Mouse (Mus musculus): ENCODE results near the gene Il34. TPM values are rescaled to one million over a fixed set of nuclear protein-coding genes. Genes with fewer than 3 reads are reported as not detected.

Il34 gene
- polyA plus RNA-seq, 1 experiment, result 40.4 TPM

- 68% methylated on average over 5 of the region's 5 CpGs for WGBS
- Histone ChIP-seq H3K4me3 (replicated peaks; ENCODE audit: extremely low read depth, low read depth, low read length) (no peak overlapping the region), H3K4me1 (ENCODE audit: control insufficient read depth, insufficient read depth, low read length) (no peaks in the 10 kb centered on the region)
- TF ChIP-seq POLR2A (IDR thresholded peaks at IDR 0.05; ENCODE audit: borderline replicate concordance, extremely low read depth, low read depth, low read length) (no peak), CTCF (IDR thresholded peaks at IDR 0.05; ENCODE audit: insufficient read depth, low read length) (no peak)
- no peak for DNase-seq
Measured at GRCm38 (mm10) chr8:110802988-110803387, 2.7 kb downstream of the Il34 start.

GRCm38 (mm10) chr8:110797086-110797485 is 8.6 kb downstream of the Il34 start:
- WGBS, result 92% methylated on average over 8 of the region's 8 CpGs
- no peak for TF ChIP-seq POLR2A (IDR thresholded peaks at IDR 0.05; ENCODE audit: borderline replicate concordance, extremely low read depth, low read depth, low read length)
- TF ChIP-seq CTCF (IDR thresholded peaks at IDR 0.05; ENCODE audit: insufficient read depth, low read length), result no peak

GRCm38 (mm10) chr8:110794363-110794965 is 11.3 kb downstream of the Il34 start:
- H3K4me1 ChIP-seq (ENCODE audit: control insufficient read depth, insufficient read depth, low read length), result peaks cover 5% of the 10 kb centered on the region
- DNase-seq, result no peak
- TF ChIP-seq CTCF (IDR thresholded peaks at IDR 0.05; ENCODE audit: insufficient read depth, low read length) (no peak), POLR2A (IDR thresholded peaks at IDR 0.05; ENCODE audit: borderline replicate concordance, extremely low read depth, low read depth, low read length) (no peak)
- 74% methylated on average over 7 of the region's 7 CpGs for WGBS
- H3K4me3 ChIP-seq (replicated peaks; ENCODE audit: extremely low read depth, low read depth, low read length), result no peak overlapping the region

More at GRCm38 (mm10) chr8:110797086-110797485, 8.6 kb downstream of the Il34 start:
- no peak for DNase-seq
- Histone ChIP-seq H3K4me3 (replicated peaks; ENCODE audit: extremely low read depth, low read depth, low read length) (no peak overlapping the region), H3K4me1 (ENCODE audit: control insufficient read depth, insufficient read depth, low read length) (peaks cover 5% of the 10 kb centered on the region)

- DNase-seq, result no peak
- TF ChIP-seq CTCF (IDR thresholded peaks at IDR 0.05; ENCODE audit: insufficient read depth, low read length) (no peak), POLR2A (IDR thresholded peaks at IDR 0.05; ENCODE audit: borderline replicate concordance, extremely low read depth, low read depth, low read length) (no peak)
- 87% methylated on average over 9 of the region's 9 CpGs for WGBS
- Histone ChIP-seq H3K4me3 (replicated peaks; ENCODE audit: extremely low read depth, low read depth, low read length) (no peak overlapping the region), H3K4me1 (ENCODE audit: control insufficient read depth, insufficient read depth, low read length) (peaks cover 5% of the 10 kb centered on the region)
Measured at GRCm38 (mm10) chr8:110793936-110794335, 11.8 kb downstream of the Il34 start.

- H3K4me1 ChIP-seq (ENCODE audit: control insufficient read depth, insufficient read depth, low read length), result peaks cover 5% of the 10 kb centered on the region
- TF ChIP-seq POLR2A (IDR thresholded peaks at IDR 0.05; ENCODE audit: borderline replicate concordance, extremely low read depth, low read depth, low read length), result no peak
- TF ChIP-seq CTCF (IDR thresholded peaks at IDR 0.05; ENCODE audit: insufficient read depth, low read length), result no peak
- WGBS, result 49% methylated on average over 9 of the region's 9 CpGs
- no peak for DNase-seq
- no peak overlapping the region for H3K4me3 ChIP-seq (replicated peaks; ENCODE audit: extremely low read depth, low read depth, low read length)
Measured at GRCm38 (mm10) chr8:110793511-110793910, 12.2 kb downstream of the Il34 start.

- peak; percentile 61 for DNase-seq
- TF ChIP-seq POLR2A (IDR thresholded peaks at IDR 0.05; ENCODE audit: borderline replicate concordance, extremely low read depth, low read depth, low read length) (no peak), CTCF (IDR thresholded peaks at IDR 0.05; ENCODE audit: insufficient read depth, low read length) (no peak)
- H3K4me1 ChIP-seq (ENCODE audit: control insufficient read depth, insufficient read depth, low read length), result peaks cover 5% of the 10 kb centered on the region
- no peak overlapping the region for H3K4me3 ChIP-seq (replicated peaks; ENCODE audit: extremely low read depth, low read depth, low read length)
- 25% methylated on average over 11 of the region's 11 CpGs for WGBS
Measured at GRCm38 (mm10) chr8:110792574-110793200, 13.0 kb downstream of the Il34 start.

- no peak for DNase-seq
- 52% methylated on average over 10 of the region's 10 CpGs for WGBS
- Histone ChIP-seq H3K4me3 (replicated peaks; ENCODE audit: extremely low read depth, low read depth, low read length) (no peak overlapping the region), H3K4me1 (ENCODE audit: control insufficient read depth, insufficient read depth, low read length) (peaks cover 5% of the 10 kb centered on the region)
- TF ChIP-seq CTCF (IDR thresholded peaks at IDR 0.05; ENCODE audit: insufficient read depth, low read length), result no peak
- no peak for TF ChIP-seq POLR2A (IDR thresholded peaks at IDR 0.05; ENCODE audit: borderline replicate concordance, extremely low read depth, low read depth, low read length)
Measured at GRCm38 (mm10) chr8:110791164-110791563, 14.6 kb downstream of the Il34 start.

GRCm38 (mm10) chr8:110790270-110790669 is 15.5 kb downstream of the Il34 start:
- 46% methylated on average over 6 of the region's 6 CpGs for WGBS
- no peak overlapping the region for H3K4me3 ChIP-seq (replicated peaks; ENCODE audit: extremely low read depth, low read depth, low read length)
- no peak for DNase-seq
- TF ChIP-seq POLR2A (IDR thresholded peaks at IDR 0.05; ENCODE audit: borderline replicate concordance, extremely low read depth, low read depth, low read length), result no peak
- no peak for TF ChIP-seq CTCF (IDR thresholded peaks at IDR 0.05; ENCODE audit: insufficient read depth, low read length)
- H3K4me1 ChIP-seq (ENCODE audit: control insufficient read depth, insufficient read depth, low read length), result peaks cover 5% of the 10 kb centered on the region

- WGBS, result 62% methylated on average over 12 of the region's 12 CpGs
- no peak for DNase-seq
- TF ChIP-seq CTCF (IDR thresholded peaks at IDR 0.05; ENCODE audit: insufficient read depth, low read length) (no peak), POLR2A (IDR thresholded peaks at IDR 0.05; ENCODE audit: borderline replicate concordance, extremely low read depth, low read depth, low read length) (no peak)
- no peak overlapping the region for H3K4me3 ChIP-seq (replicated peaks; ENCODE audit: extremely low read depth, low read depth, low read length)
- peaks cover 5% of the 10 kb centered on the region for H3K4me1 ChIP-seq (ENCODE audit: control insufficient read depth, insufficient read depth, low read length)
Measured at GRCm38 (mm10) chr8:110789571-110789970, 16.2 kb downstream of the Il34 start.

GRCm38 (mm10) chr8:110788981-110789380 is 16.7 kb downstream of the Il34 start:
- Histone ChIP-seq H3K4me3 (replicated peaks; ENCODE audit: extremely low read depth, low read depth, low read length) (no peak overlapping the region), H3K4me1 (ENCODE audit: control insufficient read depth, insufficient read depth, low read length) (peaks cover 4% of the 10 kb centered on the region)
- TF ChIP-seq CTCF (IDR thresholded peaks at IDR 0.05; ENCODE audit: insufficient read depth, low read length) (no peak), POLR2A (IDR thresholded peaks at IDR 0.05; ENCODE audit: borderline replicate concordance, extremely low read depth, low read depth, low read length) (no peak)
- WGBS, result 59% methylated on average over 12 of the region's 12 CpGs
- DNase-seq, result no peak

Data from lung, adult 2 months (tissue).